Mouse (Mus musculus) liver, adult 2 months (tissue): Measurements from ENCODE around the gene Cd99l2.
A peak's percentile ranks its signal among the peaks of the same experiment; 100 is the strongest.

Source experiments
- CTCF ChIP-seq: fragments of 200-500 bp; IDR thresholded peaks from 2 replicates; pipeline ENCODE4 v1.5.1; 2011; ENCODE audit warnings: low read depth, low read length, control low read depth
- POLR2A ChIP-seq: fragments of 200-500 bp; IDR thresholded peaks from 2 replicates; pipeline ENCODE4 v1.6.1; 2011; ENCODE audit warnings: low read length, control low read depth; ENCODE audit not compliant: insufficient read depth; ENCODE audit errors: extremely low read depth

DNA sequence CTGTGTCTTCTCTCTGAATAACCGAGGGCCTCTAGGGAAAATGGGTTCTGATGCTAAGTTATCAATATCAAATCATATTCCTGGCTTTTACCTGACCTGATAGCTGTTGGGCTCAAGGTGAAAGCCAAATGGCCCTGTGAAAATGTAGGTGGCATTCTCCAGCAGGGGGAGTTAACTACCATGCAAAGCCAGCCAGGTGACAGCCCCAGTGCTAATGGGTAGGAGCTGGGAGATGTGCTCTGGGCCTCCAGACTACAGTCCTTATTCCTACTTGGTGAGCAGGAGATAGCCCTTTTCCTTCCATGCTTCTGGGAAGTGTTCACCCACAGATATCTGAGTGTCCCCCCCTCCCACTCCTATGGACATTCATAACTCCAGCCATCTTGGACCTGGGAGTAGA lies 67.8 kb downstream of the Cd99l2 start:
- TF ChIP-seq CTCF (peak; percentile 25; the same call in 1 of the 2 replicates), POLR2A (no peak)
